Mouse (Mus musculus) cerebellum, adult 9-11 months (tissue): ENCODE measurements around the gene Tmem138.
A peak's percentile ranks its signal among the peaks of the same experiment; 100 is the strongest.
"Not testable (repeated sequence)": the region's sequence is repeated elsewhere in the genome, so short reads cannot be mapped to it uniquely, and the experiment has no call there.

Experiments
- DNase-seq: peaks from one replicate; pipeline ENCODE4 v3.0.0; 2022

Gene Tmem138

GRCm38 (mm10) chr19:10565217-10565616 lies 11.9 kb downstream of the Tmem138 start:
- no peak for DNase-seq

DNA sequence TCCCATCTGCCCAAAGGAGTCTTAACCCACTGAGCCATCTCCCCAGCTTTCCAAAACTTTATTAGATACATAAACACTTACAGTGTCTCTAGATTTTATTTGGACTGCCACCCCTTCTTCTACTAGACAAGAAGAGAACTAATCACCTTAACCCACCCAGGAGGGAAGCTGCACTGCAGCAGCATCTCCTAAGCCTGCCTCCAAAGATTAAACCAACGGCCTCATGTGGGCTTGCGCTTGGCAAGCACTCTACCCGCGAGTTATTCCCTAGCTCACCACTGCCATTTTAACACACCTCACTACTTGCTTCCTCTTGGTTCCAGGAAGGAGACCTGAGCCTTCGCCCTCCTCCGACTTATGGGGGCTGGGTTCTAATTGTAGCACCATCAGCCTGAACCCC lies 12.9 kb downstream of the Tmem138 start:
- no peak for DNase-seq

DNA sequence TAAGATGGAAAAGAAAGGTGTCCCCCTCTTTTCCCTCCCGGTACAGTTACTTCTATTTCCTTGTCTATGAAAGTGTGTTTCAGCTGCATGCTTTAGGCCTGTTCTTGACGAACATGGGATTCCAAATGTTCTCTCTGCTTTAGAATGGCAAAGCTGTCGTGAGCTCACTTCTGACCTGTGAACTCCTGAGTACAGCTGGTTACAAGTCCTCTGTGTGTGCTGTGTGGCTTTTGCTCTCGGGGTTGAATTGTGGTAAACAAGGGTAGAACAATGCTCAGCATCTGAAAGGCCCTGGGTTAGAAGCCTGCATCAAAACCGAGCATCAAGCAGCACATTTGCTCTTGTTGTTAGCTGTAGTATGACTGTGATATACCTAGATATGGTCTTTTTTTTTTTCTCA lies 14.8 kb downstream of the Tmem138 start:
- no peak for DNase-seq

DNA sequence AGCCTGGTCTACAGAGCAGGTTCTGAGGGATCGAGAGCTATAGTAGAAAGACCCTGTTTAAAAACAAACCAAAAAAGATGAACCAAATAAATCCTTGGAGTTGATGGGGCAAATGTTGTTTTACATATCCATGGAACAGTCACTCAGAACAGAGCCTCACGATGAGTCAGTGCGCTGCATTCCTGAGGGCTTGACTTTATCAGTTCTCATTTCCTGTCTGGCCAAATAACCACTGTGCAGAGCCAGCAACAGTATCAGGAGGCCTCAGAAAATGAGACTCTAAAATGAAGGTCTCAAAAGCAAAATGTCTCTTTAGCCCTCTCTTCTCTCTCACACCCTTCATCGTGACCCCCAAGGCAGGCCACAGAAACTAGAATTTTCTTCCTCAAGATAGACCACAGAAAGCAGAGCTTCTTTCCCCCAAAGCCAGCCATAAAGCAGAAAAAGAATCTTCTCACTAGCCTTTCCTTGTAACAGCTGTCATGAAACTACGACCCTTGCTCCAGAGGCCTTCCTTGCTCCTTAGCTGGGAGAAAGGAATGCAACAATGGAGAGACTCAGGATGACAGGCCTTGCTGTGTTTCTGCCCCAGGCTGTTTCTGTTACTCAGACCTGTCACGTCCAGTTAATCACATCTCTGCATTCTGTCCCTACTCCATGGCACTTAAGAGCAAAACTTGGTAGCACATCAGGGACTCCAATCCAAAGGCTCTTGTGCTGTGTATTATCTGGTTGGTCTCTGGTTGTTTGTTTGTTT lies 15.4 kb downstream of the Tmem138 start:
- no peak for DNase-seq

- no peak for DNase-seq
Observed at GRCm38 (mm10) chr19:10560108-10560507, 17.1 kb downstream of the Tmem138 start.

- not testable (repeated sequence) for DNase-seq
Observed at GRCm38 (mm10) chr19:10557837-10558375, 19.3 kb downstream of the Tmem138 start.

DNA sequence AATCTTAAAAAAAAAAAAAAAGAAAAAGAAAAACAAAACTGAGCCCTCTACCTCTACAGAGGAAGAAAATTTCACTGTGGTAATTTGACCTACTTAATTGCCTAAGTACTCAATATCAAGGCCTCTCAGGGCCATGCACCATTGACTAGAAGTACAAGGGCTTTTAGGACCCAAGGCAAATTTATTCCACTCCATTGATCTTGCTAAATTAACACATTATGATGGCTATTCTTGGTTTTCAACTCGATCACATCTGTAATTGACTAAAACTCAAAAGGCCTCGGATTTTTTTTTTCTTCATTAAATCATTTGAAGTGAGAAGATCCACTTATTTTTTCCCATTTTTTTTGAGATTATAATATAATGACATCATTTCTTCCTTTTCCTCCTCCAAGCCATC lies 19.7 kb downstream of the Tmem138 start:
- no peak for DNase-seq

DNA sequence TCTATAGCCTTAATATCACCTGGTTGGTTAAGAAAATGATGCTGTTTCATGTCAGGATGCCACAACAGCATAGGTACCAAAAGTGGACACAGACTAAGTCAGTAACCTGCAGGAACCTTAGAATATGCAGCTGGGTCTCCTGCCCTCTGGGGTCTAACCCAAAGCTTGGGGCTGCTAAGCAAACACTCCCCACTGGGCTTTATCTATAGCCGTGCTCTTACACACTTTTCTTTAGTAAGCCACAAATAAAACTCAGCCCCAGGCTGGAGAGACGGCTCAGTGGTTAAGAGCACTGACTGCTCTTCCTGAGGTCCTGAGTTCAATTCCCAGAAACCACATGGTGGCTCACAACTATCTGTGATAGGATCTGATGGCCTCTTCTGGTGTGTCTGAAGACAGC lies 20.2 kb downstream of the Tmem138 start:
- DNase-seq: no peak

- DNase-seq: peak; percentile 85
Observed at GRCm38 (mm10) chr19:10555624-10556510, 21.3 kb downstream of the Tmem138 start, which contains the start of gene Tmem216. Gene Tmem216, minus strand, starts transcription at chr19:10556238.

DNA sequence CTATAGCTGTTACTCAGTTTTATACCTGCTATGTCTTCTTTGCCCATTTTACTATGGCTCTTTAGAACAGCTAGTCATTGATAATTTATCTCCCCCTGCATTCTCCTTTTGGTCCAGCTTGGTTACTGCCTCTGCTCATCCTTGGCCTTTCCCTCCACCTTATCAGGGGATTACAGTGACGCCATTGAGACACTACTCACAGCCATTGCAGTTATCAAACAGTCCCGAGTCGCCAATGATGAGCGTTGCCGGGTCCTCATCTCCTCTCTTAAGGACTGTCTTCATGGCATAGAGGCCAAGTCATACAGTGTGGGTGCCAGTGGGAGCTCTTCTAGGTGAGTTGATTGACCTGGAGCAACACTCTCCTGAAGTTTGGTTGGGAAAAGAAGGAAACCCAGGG lies 37.7 kb downstream of the Tmem138 start:
- DNase-seq: no peak

DNA sequence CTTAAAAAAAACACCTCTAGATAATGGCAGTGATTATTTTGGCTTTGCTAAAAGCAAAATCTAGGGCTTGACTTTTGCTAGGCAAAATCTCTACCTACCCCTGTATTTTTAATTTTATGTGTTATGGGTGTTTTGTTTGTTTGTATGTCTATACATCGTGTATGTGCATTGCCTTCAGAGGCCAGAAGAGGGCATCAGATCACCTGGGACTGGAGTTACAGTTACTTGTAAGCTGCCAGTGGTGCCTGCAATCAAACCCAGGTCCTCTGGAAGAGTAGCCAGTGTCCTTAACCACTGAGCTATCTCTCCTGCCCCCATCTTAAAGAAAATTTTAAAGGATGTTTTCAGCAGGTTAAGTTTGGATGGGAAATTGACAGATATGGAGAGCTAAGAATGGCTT lies 47.1 kb downstream of the Tmem138 start:
- DNase-seq: no peak

- DNase-seq: no peak
Observed at GRCm38 (mm10) chr19:10525910-10526309, 51.3 kb downstream of the Tmem138 start, which contains the start of gene Sdhaf2. Gene Sdhaf2, minus strand, starts transcription at chr19:10526142.

DNA sequence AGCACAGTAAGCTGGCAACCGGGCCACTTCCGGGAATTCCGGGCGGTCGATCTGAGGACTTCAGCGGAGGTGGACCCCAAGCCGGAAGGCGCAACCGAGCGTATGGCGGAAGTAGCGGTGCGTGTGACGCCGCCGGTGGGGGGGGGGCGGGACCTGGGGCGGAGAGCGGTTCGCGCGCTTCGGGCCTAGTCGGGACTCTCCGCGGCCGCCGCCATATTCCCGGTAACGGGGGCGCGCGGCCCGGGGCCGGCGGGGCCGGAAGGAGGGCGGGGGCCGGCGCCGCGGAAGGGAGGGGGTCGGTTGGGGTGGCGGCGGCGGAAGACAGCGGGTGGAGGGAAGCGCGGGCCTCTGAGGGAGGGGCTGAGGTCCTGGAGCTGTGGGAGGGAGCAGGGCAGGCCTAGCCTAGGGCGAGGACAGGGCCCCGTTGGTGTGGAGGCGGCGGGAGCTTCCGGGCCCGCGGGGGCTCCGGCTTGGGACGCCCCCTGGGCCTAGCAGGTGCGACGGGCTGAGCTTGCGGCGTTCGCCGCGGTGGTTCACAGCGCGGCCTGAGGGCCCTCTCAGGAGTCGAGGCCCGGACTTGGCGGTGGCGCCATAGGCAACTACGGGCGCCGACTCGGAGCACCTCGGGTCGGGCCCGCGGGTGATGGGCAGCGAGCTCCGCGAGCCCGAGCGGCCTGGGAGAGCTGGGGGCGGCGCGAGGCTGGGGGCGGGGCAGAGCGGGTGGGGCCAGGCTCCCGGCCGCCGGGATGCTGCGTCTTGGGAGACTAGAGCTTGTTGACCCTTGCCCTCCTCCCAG lies 51.9 kb downstream of the Tmem138 start, which contains the start of gene Cpsf7:
Gene Cpsf7, plus strand, starts transcription at position 161 of the 796 bp plus-strand sequence.
- DNase-seq: peak; percentile 90

DNA sequence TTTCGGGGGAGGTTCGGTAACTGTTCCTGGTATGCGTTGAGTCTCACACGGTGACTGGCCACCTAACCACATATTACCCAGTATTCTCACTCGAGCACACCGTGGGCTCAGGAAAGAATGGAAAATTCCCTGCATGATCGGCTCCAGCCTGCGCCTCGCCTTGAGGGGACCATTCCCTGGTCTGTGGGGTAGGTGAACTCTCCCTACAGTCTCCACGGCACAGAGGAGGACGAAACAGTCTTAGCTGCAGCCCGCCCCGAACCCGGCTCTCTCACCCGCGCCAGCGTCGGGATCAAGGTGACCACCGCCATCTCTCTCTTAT lies 52.4 kb downstream of the Tmem138 start:
- DNase-seq: no peak

- no peak for DNase-seq
Observed at GRCm38 (mm10) chr19:10523483-10524080, 53.6 kb downstream of the Tmem138 start.

GRCm38 (mm10) chr19:10521926-10522325 lies 55.2 kb downstream of the Tmem138 start:
- DNase-seq: no peak
